Mouse (Mus musculus) kidney, adult 2 months (tissue): ENCODE measurements around the gene Stau1.

Source experiments
- CTCF ChIP-seq: fragments of 200-500 bp; conservative IDR thresholded peaks from 2 replicates; pipeline ENCODE4 v1.5.1; 2011; ENCODE audit warnings: low read depth, mild to moderate bottlenecking, control low read depth, low read length, moderate library complexity, mixed read lengths; ENCODE audit not compliant: insufficient read depth, insufficient read length
- POLR2A ChIP-seq: fragments of 200-500 bp; IDR thresholded peaks from one replicate; pipeline ENCODE4 v1.6.1; 2011; ENCODE audit warnings: low read depth, low read length, control low read depth

DNA sequence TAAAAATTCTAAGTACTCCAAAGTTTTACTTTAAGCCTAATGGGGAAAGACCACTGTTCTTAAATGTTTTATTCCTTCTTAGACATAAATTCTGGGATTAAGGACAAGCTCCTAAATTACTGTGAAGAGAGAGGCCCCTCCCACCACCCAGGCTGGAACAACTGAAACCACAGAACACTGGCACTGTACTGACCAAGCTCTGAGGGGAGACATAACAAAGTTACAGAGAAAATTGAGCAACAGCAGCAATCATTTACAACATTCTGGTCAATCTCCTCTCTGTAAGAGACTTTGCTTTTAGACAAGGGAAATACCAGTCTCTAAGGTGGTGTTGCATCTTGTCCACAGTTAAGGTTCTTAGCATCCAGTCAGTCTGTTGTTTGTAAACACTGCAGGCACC lies 4.2 kb downstream of the Stau1 start:
- no peak for TF ChIP-seq CTCF
- no peak for TF ChIP-seq POLR2A
